Mouse (Mus musculus) liver, embryonic 11.5 days (tissue): Measurements from ENCODE around the gene Tnfrsf8. TPM values are rescaled to one million over a fixed set of nuclear protein-coding genes. Genes with fewer than 3 reads are reported as not detected.

Experiments
- ATAC-seq: fragments of 200-750 bp; cut with Nextera tagmentation; replicated peaks from 2 replicates; pipeline ENCODE4 v1.8.0; 2017; ENCODE audit warnings: moderate number of reproducible peaks, mild to moderate bottlenecking, moderate TSS enrichment, moderate library complexity; ENCODE audit not compliant: low FRiP score
- DNase-seq: peaks from one replicate; pipeline ENCODE4 v3.0.0-alpha.2; 2017; ENCODE audit warnings: low spot score
- H3K27ac ChIP-seq: fragments of 300-500 bp; sonication (generic); 2 replicates; pipeline ENCODE4 v1.5.1; 2014; ENCODE audit warnings: mild to moderate bottlenecking, low read depth, low read length, control low read depth
- H3K27me3 ChIP-seq: fragments of 300-500 bp; sonication (generic); replicated peaks from 2 replicates; pipeline ENCODE4 v1.6.1; 2014; ENCODE audit warnings: low read length, mixed read lengths; ENCODE audit not compliant: control insufficient read depth, insufficient read depth
- H3K36me3 ChIP-seq: fragments of 300-500 bp; sonication (generic); 2 replicates; pipeline ENCODE4 v1.6.1; 2014; ENCODE audit warnings: mild to moderate bottlenecking, low read length, moderate library complexity, mixed read lengths; ENCODE audit not compliant: control insufficient read depth, insufficient read depth
- H3K4me1 ChIP-seq: fragments of 300-500 bp; sonication (generic); replicated peaks from 2 replicates; pipeline ENCODE4 v1.6.1; 2014; ENCODE audit warnings: low read length, mixed read lengths; ENCODE audit not compliant: control insufficient read depth, insufficient read depth
- H3K4me2 ChIP-seq: fragments of 300-500 bp; sonication (generic); 2 replicates; pipeline ENCODE4 v1.6.1; 2014; ENCODE audit warnings: mild to moderate bottlenecking, control low read depth, moderate library complexity
- H3K4me3 ChIP-seq: fragments of 300-500 bp; sonication (generic); 2 replicates; pipeline ENCODE4 v1.5.1; 2014; ENCODE audit warnings: low read depth, low read length, control low read depth
- H3K9ac ChIP-seq: fragments of 300-500 bp; sonication (generic); 2 replicates; pipeline ENCODE4 v1.6.1; 2014; ENCODE audit warnings: low read depth, low read length, control low read depth
- H3K9me3 ChIP-seq: fragments of 300-500 bp; sonication (generic); 2 replicates; pipeline ENCODE4 v1.6.1; 2016; ENCODE audit warnings: low read length, inconsistent platforms, mixed read lengths; ENCODE audit not compliant: control insufficient read depth
- WGBS: fragments of 180-500 bp; shearing (Covaris S2); extraction: QIAGEN DNeasy Blood & Tissue Kit; methylation state at CpG from one replicate; pipeline ENCODE4 v1.1.7; 2014; 5-methylcytosine and 5-hydroxymethylcytosine counted together
- polyA plus RNA-seq: library from polyadenylated mRNA; unstranded; fragments of >200 nt; fragmentation: Nextera tagmentation; extraction: Ambion mirVana; gene quantifications from 2 replicates; pipeline ENCODE4 v1.2.1, GENCODE M21; 2014

Gene Tnfrsf8
- polyA plus RNA-seq, 1 experiment from 2014 or later = not detected

DNA sequence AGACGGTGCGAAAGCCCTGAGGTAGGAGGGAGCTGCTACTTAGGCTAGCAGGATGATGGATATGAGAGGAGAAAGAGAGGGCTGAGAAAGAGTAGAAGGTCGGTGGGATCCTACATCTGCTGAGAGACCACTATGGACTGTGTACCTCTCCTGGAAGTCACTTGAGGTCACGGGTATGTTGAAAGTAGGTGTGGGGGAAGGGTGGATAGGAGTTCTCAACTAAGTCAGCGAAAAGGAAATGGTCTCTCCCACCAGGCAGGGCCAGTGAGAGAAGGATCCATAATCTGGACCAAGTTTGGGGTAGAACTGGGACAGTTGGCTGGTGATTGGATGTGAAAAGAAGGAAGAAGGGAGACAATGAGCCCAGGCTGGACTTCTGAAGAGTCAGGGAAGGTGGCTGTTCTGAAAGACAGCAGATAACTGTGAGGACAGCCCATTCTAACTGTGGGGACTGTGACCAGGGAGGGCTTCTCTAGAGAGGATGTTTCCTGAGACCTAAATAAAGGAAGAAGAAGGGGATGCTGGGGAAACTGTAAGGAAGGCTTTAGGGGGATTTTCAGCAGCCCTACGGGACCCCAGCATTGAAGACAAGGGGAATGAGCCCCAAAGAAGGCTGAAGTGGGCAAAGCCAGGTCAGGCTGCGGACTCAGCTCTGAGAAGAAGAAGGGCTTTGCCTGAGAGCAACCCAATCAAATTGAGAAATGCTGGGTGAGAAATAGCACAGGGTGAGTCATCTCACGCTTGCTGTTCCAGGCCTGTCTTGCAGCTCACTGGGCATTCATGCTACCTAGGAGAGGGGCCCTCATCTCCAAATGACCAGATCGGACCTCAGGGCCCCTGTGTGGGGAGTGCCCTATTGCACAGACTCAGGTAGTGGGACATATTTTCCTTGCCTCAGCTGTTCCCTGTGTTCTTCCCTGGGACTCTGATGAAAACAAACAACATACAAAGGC, 23.2 kb upstream of the Tnfrsf8 start:
- Histone ChIP-seq H3K27ac (no peak overlapping the region), H3K9ac (no peak overlapping the region), H3K36me3 (no peaks in the 10 kb centered on the region), H3K9me3 (no peaks in the 10 kb centered on the region), H3K27me3 (no peaks in the 10 kb centered on the region), H3K4me2 (no peak overlapping the region), H3K4me1 (no peaks in the 10 kb centered on the region), H3K4me3 (no peak overlapping the region)
- ATAC-seq (no peak), DNase-seq (peak; percentile 11)
- WGBS = 69% methylated on average over 9 of the region's 9 CpGs

DNA sequence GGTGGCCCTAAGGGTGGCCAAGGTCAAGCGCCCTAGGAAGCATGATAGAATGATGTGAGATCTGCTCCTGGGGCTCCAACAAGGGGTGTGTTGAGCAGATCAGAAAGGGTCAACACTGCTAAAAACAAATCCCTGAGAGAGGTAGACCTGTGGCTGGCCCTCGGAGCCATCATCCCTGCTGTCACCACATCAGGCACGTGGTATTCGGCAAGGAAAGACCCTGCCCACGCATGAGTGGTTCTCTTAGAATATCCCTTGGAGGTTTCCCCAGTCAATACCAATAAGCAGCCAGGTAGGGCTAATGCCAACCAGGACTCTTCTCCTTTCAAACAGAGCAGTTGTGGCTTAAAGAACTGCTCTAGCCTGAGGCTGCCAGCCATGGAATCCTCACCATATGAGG, 21.6 kb upstream of the Tnfrsf8 start:
- no peaks in the 10 kb centered on the region for H3K27me3 ChIP-seq
- 80% methylated on average over 5 of the region's 5 CpGs for WGBS
- no peak for ATAC-seq
- no peak overlapping the region for H3K27ac ChIP-seq
- no peaks in the 10 kb centered on the region for H3K4me1 ChIP-seq
- no peaks in the 10 kb centered on the region for H3K9me3 ChIP-seq
- H3K9ac ChIP-seq = no peak overlapping the region
- no peak overlapping the region for H3K4me2 ChIP-seq
- DNase-seq = peak; percentile 14
- no peaks in the 10 kb centered on the region for H3K36me3 ChIP-seq
- no peak overlapping the region for H3K4me3 ChIP-seq

GRCm38 (mm10) chr4:145336019-145336418, 21.1 kb upstream of the Tnfrsf8 start:
- Histone ChIP-seq H3K36me3 (no peaks in the 10 kb centered on the region), H3K4me3 (no peak overlapping the region), H3K9me3 (no peaks in the 10 kb centered on the region), H3K9ac (no peak overlapping the region), H3K4me2 (no peak overlapping the region), H3K27ac (no peak overlapping the region), H3K27me3 (no peaks in the 10 kb centered on the region), H3K4me1 (no peaks in the 10 kb centered on the region)
- 65% methylated on average over 1 of the region's 1 CpGs for WGBS
- ATAC-seq (no peak), DNase-seq (no peak)

DNA sequence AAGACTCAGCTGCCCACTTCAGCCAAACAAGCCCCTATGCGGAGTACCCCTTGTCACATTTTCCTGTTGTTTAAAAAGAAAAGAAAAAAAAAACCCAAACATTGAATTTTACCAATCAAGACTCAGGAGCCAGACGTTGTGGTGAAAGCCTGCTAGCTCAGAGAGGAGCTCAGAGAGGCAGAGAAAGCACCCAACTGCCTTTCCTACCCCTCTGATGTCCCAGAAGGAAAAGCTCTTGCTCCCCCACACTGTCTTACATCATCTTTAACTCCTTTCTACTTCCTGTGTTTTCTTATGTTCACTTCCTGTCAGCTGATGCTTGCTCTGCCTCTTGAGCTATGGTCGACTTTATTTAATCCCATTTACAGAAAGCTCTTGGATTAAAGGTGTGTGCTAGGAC, 8.7 kb upstream of the Tnfrsf8 start:
- H3K4me3 ChIP-seq = no peak overlapping the region
- WGBS = 61% methylated on average over 3 of the region's 3 CpGs
- H3K36me3 ChIP-seq = no peaks in the 10 kb centered on the region
- H3K4me2 ChIP-seq = no peak overlapping the region
- no peak overlapping the region for H3K27ac ChIP-seq
- DNase-seq (no peak), ATAC-seq (no peak)
- H3K4me1 ChIP-seq = no peaks in the 10 kb centered on the region
- no peak overlapping the region for H3K9ac ChIP-seq
- H3K27me3 ChIP-seq = no peaks in the 10 kb centered on the region
- no peaks in the 10 kb centered on the region for H3K9me3 ChIP-seq

GRCm38 (mm10) chr4:145322995-145323627, 8.1 kb upstream of the Tnfrsf8 start:
- Histone ChIP-seq H3K4me3 (no peak overlapping the region), H3K27me3 (no peaks in the 10 kb centered on the region)

DNA sequence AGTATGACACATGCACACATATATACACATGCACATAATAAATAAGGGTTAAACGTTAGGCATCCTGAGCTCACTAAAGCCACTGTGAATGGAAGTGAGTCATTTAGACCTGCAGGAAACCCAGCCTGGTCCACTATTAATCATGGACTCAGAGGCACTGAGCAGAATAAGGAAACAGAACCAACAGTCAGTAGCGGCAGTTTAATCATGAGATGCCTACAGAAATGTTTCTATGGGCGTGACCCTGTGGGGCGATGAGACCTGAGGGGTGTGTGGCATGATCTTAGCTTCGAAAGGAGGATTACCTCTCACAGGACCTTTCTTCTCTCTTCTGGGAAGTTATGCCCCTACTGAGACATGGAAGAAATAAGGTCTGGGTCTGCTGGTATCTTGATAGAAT, 7.2 kb upstream of the Tnfrsf8 start:
- Histone ChIP-seq H3K4me2 (no peak overlapping the region), H3K9ac (no peak overlapping the region), H3K4me3 (no peak overlapping the region), H3K27me3 (no peaks in the 10 kb centered on the region), H3K4me1 (no peaks in the 10 kb centered on the region), H3K36me3 (no peaks in the 10 kb centered on the region), H3K27ac (no peak overlapping the region), H3K9me3 (no peaks in the 10 kb centered on the region)
- no peak for ATAC-seq
- WGBS = 83% methylated on average over 5 of the region's 5 CpGs
- no peak for DNase-seq

More at GRCm38 (mm10) chr4:145322995-145323627, 8.1 kb upstream of the Tnfrsf8 start:
- no peak for DNase-seq
- Histone ChIP-seq H3K9me3 (no peaks in the 10 kb centered on the region), H3K27ac (no peak overlapping the region), H3K36me3 (no peaks in the 10 kb centered on the region), H3K4me2 (no peak overlapping the region), H3K9ac (no peak overlapping the region), H3K4me1 (no peaks in the 10 kb centered on the region)
- ATAC-seq = no peak
- WGBS = 78% methylated on average over 8 of the region's 8 CpGs

GRCm38 (mm10) chr4:145320624-145321023, 5.7 kb upstream of the Tnfrsf8 start:
- Histone ChIP-seq H3K4me1 (no peaks in the 10 kb centered on the region), H3K4me3 (no peak overlapping the region), H3K27ac (no peak overlapping the region), H3K27me3 (peaks cover 6% of the 10 kb centered on the region), H3K9ac (no peak overlapping the region), H3K4me2 (no peak overlapping the region), H3K36me3 (no peaks in the 10 kb centered on the region), H3K9me3 (no peaks in the 10 kb centered on the region)
- DNase-seq (no peak), ATAC-seq (no peak)
- 76% methylated on average over 4 of the region's 4 CpGs for WGBS

- no peak for ATAC-seq
- Histone ChIP-seq H3K27ac (no peak overlapping the region), H3K9ac (no peak overlapping the region), H3K36me3 (no peaks in the 10 kb centered on the region), H3K4me2 (no peak overlapping the region), H3K4me3 (no peak overlapping the region), H3K4me1 (no peaks in the 10 kb centered on the region), H3K27me3 (peaks cover 14% of the 10 kb centered on the region), H3K9me3 (no peaks in the 10 kb centered on the region)
- 71% methylated on average over 4 of the region's 4 CpGs for WGBS
- DNase-seq = no peak
Measured at GRCm38 (mm10) chr4:145319274-145320226, 4.6 kb upstream of the Tnfrsf8 start.
